26 mouse cellular contexts compared by ENCODE assay signal in the genomic region with DNA sequence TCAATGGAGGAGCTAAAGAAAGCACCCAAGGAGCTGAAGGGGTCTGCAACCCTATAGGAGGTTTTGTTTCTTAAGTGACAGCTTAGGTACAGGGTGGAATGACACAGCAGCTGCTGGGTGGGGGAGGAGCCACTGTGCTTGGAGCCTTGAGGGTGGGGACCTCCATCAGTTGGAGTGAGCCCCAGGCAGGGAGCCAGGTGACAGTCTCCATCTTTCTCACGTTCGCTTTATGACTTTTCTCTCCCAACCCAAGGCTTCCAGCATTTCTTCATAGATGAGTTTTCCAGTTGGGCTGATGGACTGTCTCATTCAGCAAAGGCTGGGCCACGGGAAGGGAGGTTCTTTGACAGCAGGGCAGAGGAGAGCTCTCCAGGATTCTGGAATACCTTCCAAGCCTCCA. TPM values are rescaled to one million over a fixed set of nuclear protein-coding genes. Genes with fewer than 3 reads are reported as not detected.
DNase-seq lines count a peak whose midpoint lies in the region; ATAC-seq and TF ChIP-seq lines count a peak whose summit lies in the region.
"Had no signal": no experiment of that assay in that cellular context is flagged by ENCODE, and none has a peak within 500 bp of the region (broad histone marks: within the 10 kb centered on the region; RNA-seq: fewer than 3 reads in every experiment).

No protein-coding gene starts in this region.

- TF ChIP-seq EP300 in ES-Bruce4 (IDR thresholded peaks at IDR 0.05; ENCODE audit: insufficient read depth, low read depth, low read length), result 0 out of 2 replicates have a peak, but pooled peaks have one; percentile 38

- H3K4me1 ChIP-seq in heart, embryonic 11.5 days (ENCODE audit: control insufficient read depth, insufficient read depth, low read length), result peaks cover 13% of the 10 kb centered on the region
- H3K4me1 ChIP-seq in ES-Bruce4 (ENCODE audit: control insufficient read depth, insufficient read depth, low read length), result peaks cover 2% of the 10 kb centered on the region

- no peak for TF ChIP-seq POLR2A in ES-Bruce4 (IDR thresholded peaks at IDR 0.05; ENCODE audit: insufficient read depth, low read length)

- H3K4me3 ChIP-seq in heart, embryonic 11.5 days (ENCODE audit: low read depth, low read length), result no peak overlapping the region
- no peak overlapping the region for H3K4me3 ChIP-seq in ES-Bruce4 (ENCODE audit: low read depth, low read length)
- H3K4me3 ChIP-seq: embryonic facial prominence, embryonic 15.5 days; erythroblast, embryonic 14.5 days; forebrain, embryonic 10.5 days; heart, embryonic 13.5 days; hindbrain, embryonic 10.5 days had no signal

- no peak overlapping the region for H3K4me2 ChIP-seq in heart, embryonic 11.5 days
- H3K4me2 ChIP-seq: embryonic facial prominence, embryonic 15.5 days; heart, embryonic 13.5 days had no signal

- intact Hi-C loops in heart, postnatal 36 days (cut with DNase I), result no loop called here

- no peaks in the 10 kb centered on the region for H3K9me3 ChIP-seq in heart, embryonic 11.5 days (replicated peaks; ENCODE audit: control insufficient read depth, low read length)
- no peaks in the 10 kb centered on the region for H3K9me3 ChIP-seq in ES-Bruce4 (replicated peaks; ENCODE audit: control insufficient read depth, insufficient read depth, low read length, poor library complexity, severe bottlenecking)
- H3K9me3 ChIP-seq: embryonic facial prominence, embryonic 15.5 days; forebrain, embryonic 10.5 days; heart, embryonic 13.5 days; hindbrain, embryonic 10.5 days had no signal

- ATAC-seq in cerebellum, adult (ENCODE audit: insufficient number of reproducible peaks, low FRiP score, low TSS enrichment), result no peak
- ATAC-seq in heart, embryonic 11.5 days (replicated peaks; ENCODE audit: insufficient number of reproducible peaks, low FRiP score, low TSS enrichment), result no peak
- ATAC-seq: activated CD4-positive, CD25-positive, alpha-beta regulatory T cell, adult 4 months; CD4-positive, CD25-positive, alpha-beta regulatory T cell, adult 4 months; forebrain, embryonic 14.5 days; hindbrain, embryonic 16.5 days; inflammation-experienced regulatory T-cells, adult 6 months; intestine, postnatal 0 days had no signal

- peak; percentile 66 to 71 for DNase-seq in cerebellum, postnatal 10 days
- peak; percentile 97 for DNase-seq in heart, adult 11 months
- DNase-seq in heart, adult 8-10 months (ENCODE audit: low spot score), result no peak
- DNase-seq in heart, postnatal 36 days, result peak; percentile 22 to 43
- DNase-seq in retina, embryonic 14.5 days (ENCODE audit: low spot score), result no peak
- DNase-seq: adrenal gland, adult 2 months; adrenal gland, postnatal 25 days; B cell, adult 2 months; cerebellum, adult 2 months; embryo, embryonic 11 days; gastrocnemius, postnatal 36 days; kidney, adult 8-10 months had no signal

- no peak for TF ChIP-seq CTCF in ES-Bruce4 (IDR thresholded peaks at IDR 0.05; ENCODE audit: low read depth, low read length)

- 46% methylated on average over 3 of the region's 3 CpGs for WGBS in heart, embryonic 11.5 days (ENCODE audit: insufficient replicate concordance)

- H3K9ac ChIP-seq in heart, embryonic 11.5 days (ENCODE audit: low read depth, low read length), result no peak overlapping the region
- no peak overlapping the region for H3K9ac ChIP-seq in ES-Bruce4 (ENCODE audit: low read depth, poor library complexity, severe bottlenecking)
- H3K9ac ChIP-seq: embryonic facial prominence, embryonic 15.5 days; heart, embryonic 13.5 days had no signal

- H3K27ac ChIP-seq in heart, embryonic 11.5 days (ENCODE audit: low read depth, low read length), result no peak overlapping the region
- no peak overlapping the region for H3K27ac ChIP-seq in ES-Bruce4 (ENCODE audit: insufficient read depth, low read length)
- H3K27ac ChIP-seq: embryonic facial prominence, embryonic 15.5 days; forebrain, embryonic 10.5 days; heart, embryonic 13.5 days; hindbrain, embryonic 10.5 days had no signal

- no peaks in the 10 kb centered on the region for H3K27me3 ChIP-seq in heart, embryonic 11.5 days (ENCODE audit: control insufficient read depth, insufficient read depth, low read length)
- no peaks in the 10 kb centered on the region for H3K27me3 ChIP-seq in ES-Bruce4 (ENCODE audit: control insufficient read depth, insufficient read depth, low read length, poor library complexity, severe bottlenecking)
- H3K27me3 ChIP-seq: embryonic facial prominence, embryonic 15.5 days; heart, embryonic 13.5 days had no signal

- H3K36me3 ChIP-seq in heart, embryonic 11.5 days (ENCODE audit: control insufficient read depth, insufficient read depth, low read length), result no peaks in the 10 kb centered on the region
- H3K36me3 ChIP-seq in ES-Bruce4 (ENCODE audit: control insufficient read depth, insufficient read depth, low read length, poor library complexity, severe bottlenecking), result no peaks in the 10 kb centered on the region
- H3K36me3 ChIP-seq: embryonic facial prominence, embryonic 15.5 days; forebrain, embryonic 10.5 days; heart, embryonic 13.5 days; hindbrain, embryonic 10.5 days had no signal

RNA-seq across cellular contexts. Expression of a gene that starts 14.2 kb away (rescaled TPM):
- 10 to 100 TPM; 14.8 to 19.1 (median 15.9) TPM for total RNA-seq in heart, adult 8-10 months (2022)
- 10 to 100 TPM; 18.6 to 20.8 TPM for total RNA-seq in heart, postnatal 36 days (2021)
- 25.2 and 30.8 TPM in 2 replicates for polyA plus RNA-seq in heart, embryonic 11.5 days (2014; fragmentation: Nextera tagmentation; extraction: Ambion mirVana)
- polyA plus RNA-seq in ES-Bruce4 (2011; ENCODE audit: insufficient read depth, insufficient read length, low read depth, missing spikeins), result 31.7 and 34.2 TPM in 2 replicates

Comparison
In these comparisons a context has a peak if more than half of its experiments do, and no peak if none do; other contexts are left out.
1. DNase-seq: peak in cerebellum, postnatal 10 days (2 of 2), heart, adult 11 months (single experiment) and heart, postnatal 36 days (2 of 2); none in heart, adult 8-10 months (single experiment) and retina, embryonic 14.5 days (single experiment).